Mouse (Mus musculus): ENCODE data around the gene Slc16a14. TPM values are rescaled to one million over a fixed set of nuclear protein-coding genes. Genes with fewer than 3 reads are reported as not detected.

Gene Slc16a14
- polyA plus RNA-seq, 1 experiment: not detected

DNA sequence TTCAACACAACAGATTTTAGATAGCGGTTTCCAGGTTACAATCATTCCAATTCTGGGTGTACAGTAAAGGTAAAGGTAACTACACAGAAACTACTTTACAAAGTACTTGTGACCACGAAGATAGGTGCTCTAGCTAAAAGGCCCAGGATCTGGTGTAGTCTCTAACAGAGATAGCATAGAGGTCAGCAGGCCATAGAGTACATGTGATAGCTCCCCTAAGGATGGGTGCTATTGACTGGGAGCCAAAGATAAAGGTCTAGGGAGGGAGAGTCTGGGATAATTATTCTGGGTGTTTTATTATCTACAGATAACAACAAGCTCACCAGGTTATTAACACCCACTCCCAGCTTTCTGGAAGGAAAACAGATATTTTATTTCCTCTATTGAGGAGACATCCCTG lies 11.5 kb downstream of the Slc16a14 start:
- H3K27ac ChIP-seq (ENCODE audit: insufficient read depth, low read depth, low read length): no peak overlapping the region
- WGBS: 92% methylated on average over 2 of the region's 2 CpGs
- TF ChIP-seq CTCF (IDR thresholded peaks at IDR 0.05; ENCODE audit: insufficient read depth, low read depth, low read length) (no peak), POLR2A (IDR thresholded peaks at IDR 0.05; ENCODE audit: insufficient read depth, low read depth, low read length) (no peak)
- H3K4me3 ChIP-seq (ENCODE audit: insufficient read depth, low read depth, low read length): no peak overlapping the region
- no peaks in the 10 kb centered on the region for H3K4me1 ChIP-seq (ENCODE audit: control insufficient read depth, insufficient read depth, low read length)

DNA sequence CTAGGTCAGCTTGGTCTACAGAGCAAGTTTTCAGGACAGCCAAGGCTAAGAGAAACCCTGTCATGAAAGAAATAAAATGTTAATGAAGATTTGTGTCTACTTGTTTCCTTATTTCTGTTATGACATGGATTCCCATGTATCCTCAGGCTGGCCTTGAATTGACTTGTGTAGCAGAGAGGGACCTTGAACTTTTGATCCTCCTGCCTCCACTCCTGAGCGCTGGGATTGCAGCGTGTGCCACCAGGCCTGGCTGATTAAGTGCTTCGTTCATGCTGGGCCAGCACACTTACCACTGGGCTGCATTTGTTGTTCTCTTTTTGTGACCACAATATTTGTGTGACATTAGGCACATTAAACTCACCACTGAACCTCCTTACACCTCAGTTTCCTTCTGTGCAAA lies 16.1 kb downstream of the Slc16a14 start:
- TF ChIP-seq POLR2A (IDR thresholded peaks at IDR 0.05; ENCODE audit: insufficient read depth, low read depth, low read length) (no peak), CTCF (IDR thresholded peaks at IDR 0.05; ENCODE audit: insufficient read depth, low read depth, low read length) (no peak)
- H3K4me1 ChIP-seq (ENCODE audit: control insufficient read depth, insufficient read depth, low read length): no peaks in the 10 kb centered on the region
- WGBS: 93% methylated on average over 3 of the region's 3 CpGs

DNA sequence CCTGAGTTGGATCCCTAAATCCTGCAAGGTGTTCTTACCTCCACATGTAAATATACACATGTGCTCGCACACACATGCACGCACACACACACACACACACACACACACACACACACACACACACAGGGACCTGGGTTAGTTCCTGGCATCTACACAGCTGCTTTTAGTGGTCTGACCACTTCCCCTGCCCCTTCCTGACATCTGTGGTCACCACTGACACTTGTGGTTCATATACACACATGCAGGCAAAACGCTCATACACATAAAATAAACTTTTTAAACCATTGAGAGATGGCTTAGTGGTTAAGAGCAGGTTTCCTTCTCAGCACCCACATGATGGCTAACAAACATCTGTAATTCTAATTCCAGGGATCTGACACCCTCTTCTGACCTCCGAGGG lies 19.9 kb downstream of the Slc16a14 start:
- WGBS: 84% methylated on average over 4 of the region's 4 CpGs
- Histone ChIP-seq H3K4me1 (ENCODE audit: control insufficient read depth, insufficient read depth, low read length) (peaks cover 3% of the 10 kb centered on the region; the same call in 1 of the 2 replicates), H3K4me3 (ENCODE audit: insufficient read depth, low read depth, low read length) (no peak overlapping the region), H3K27ac (ENCODE audit: insufficient read depth, low read depth, low read length) (no peak overlapping the region)
- TF ChIP-seq CTCF (IDR thresholded peaks at IDR 0.05; ENCODE audit: insufficient read depth, low read depth, low read length) (no peak), POLR2A (IDR thresholded peaks at IDR 0.05; ENCODE audit: insufficient read depth, low read depth, low read length) (no peak)

More for the DNA sequence above, 16.1 kb downstream of the Slc16a14 start:
- Histone ChIP-seq H3K27ac (ENCODE audit: insufficient read depth, low read depth, low read length) (no peak overlapping the region), H3K4me3 (ENCODE audit: insufficient read depth, low read depth, low read length) (no peak overlapping the region)

DNA sequence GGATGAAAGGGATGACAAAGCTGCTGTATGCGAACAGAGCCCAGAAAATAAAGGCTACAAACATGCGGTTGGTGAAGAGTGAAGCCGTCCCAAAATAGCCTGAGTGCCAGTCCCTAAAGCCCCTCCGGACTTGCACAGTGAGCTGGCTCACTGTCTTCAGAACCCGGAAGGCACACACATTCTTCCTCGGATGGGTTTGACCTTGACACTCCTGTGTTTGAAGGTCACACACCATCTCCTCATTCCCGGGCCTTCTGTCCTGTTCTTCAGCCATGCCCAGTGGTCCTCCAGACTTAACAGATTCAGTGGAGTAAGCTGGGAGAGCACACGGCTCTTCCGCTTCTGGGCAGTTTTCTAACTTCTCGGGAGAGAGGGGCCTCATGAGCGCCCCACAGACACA lies 22.4 kb downstream of the Slc16a14 start:
- TF ChIP-seq CTCF (IDR thresholded peaks at IDR 0.05; ENCODE audit: insufficient read depth, low read depth, low read length) (no peak), POLR2A (IDR thresholded peaks at IDR 0.05; ENCODE audit: insufficient read depth, low read depth, low read length) (no peak)
- peaks cover 6% of the 10 kb centered on the region; the same call in 1 of the 2 replicates for H3K4me1 ChIP-seq (ENCODE audit: control insufficient read depth, insufficient read depth, low read length)
- H3K27ac ChIP-seq (ENCODE audit: insufficient read depth, low read depth, low read length): no peak overlapping the region
- WGBS: 93% methylated on average over 11 of the region's 11 CpGs
- H3K4me3 ChIP-seq (ENCODE audit: insufficient read depth, low read depth, low read length): no peak overlapping the region

DNA sequence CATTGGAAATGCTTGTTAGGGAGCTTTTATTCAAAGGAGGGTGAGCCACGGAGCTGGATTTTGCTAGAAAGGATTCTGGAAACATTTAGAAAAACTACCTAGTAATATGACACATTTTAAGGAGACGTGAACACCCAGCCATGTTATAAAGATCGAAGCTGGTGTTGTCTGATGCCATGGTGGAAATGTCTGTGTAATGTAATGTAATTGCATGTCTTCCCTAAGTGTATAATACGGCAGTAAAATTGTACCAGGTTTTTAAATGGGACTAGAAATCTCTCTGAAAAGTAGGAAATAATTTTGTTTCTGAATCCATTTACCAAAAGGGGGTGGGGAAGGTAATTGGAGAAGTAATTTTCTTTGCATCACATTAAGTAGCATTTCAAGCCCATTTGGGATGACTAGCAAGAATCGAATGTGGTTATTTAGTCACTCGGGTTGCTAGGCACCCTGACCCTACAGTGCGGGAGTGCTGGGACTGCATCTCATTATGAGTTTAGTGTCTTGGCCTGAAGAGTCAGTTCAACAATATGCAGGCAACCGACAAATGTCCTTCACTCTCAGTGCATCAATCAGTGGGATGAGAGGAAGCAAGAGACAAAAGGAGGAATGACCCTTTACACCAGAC lies 24.6 kb downstream of the Slc16a14 start:
- no peak overlapping the region for H3K27ac ChIP-seq (ENCODE audit: insufficient read depth, low read depth, low read length)
- TF ChIP-seq POLR2A (IDR thresholded peaks at IDR 0.05; ENCODE audit: insufficient read depth, low read depth, low read length) (no peak), CTCF (IDR thresholded peaks at IDR 0.05; ENCODE audit: insufficient read depth, low read depth, low read length) (no peak)
- no peak overlapping the region for H3K4me3 ChIP-seq (ENCODE audit: insufficient read depth, low read depth, low read length)
- WGBS: 33% methylated on average over 8 of the region's 8 CpGs
- peaks cover 6% of the 10 kb centered on the region; the same call in 1 of the 2 replicates for H3K4me1 ChIP-seq (ENCODE audit: control insufficient read depth, insufficient read depth, low read length)

DNA sequence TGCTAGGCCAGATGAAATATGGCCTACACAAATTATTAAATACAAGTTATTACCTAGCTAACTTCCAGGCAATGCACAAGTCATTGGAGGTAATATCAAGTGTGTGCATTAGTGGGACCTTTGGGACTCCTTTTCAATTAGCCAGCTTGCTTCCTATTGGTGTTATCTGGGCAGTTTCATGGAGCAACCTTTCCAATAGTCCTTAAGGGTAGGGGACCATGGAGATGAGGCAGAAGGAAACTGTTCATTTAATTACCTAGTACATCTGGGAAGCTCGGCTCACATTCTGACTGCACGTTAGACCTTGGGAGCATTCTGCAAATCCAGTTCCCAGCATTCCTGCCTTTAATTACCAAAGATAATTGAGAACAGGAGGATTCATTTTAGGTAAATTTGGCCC lies 30.5 kb downstream of the Slc16a14 start:
- Histone ChIP-seq H3K4me1 (ENCODE audit: control insufficient read depth, insufficient read depth, low read length) (no peaks in the 10 kb centered on the region; the same call in 1 of the 2 replicates), H3K4me3 (ENCODE audit: insufficient read depth, low read depth, low read length) (no peak overlapping the region), H3K27ac (ENCODE audit: insufficient read depth, low read depth, low read length) (no peak overlapping the region)
- WGBS: 67% methylated on average over 2 of the region's 2 CpGs
- no peak for TF ChIP-seq CTCF (IDR thresholded peaks at IDR 0.05; ENCODE audit: insufficient read depth, low read depth, low read length)
- TF ChIP-seq POLR2A (IDR thresholded peaks at IDR 0.05; ENCODE audit: insufficient read depth, low read depth, low read length): no peak

DNA sequence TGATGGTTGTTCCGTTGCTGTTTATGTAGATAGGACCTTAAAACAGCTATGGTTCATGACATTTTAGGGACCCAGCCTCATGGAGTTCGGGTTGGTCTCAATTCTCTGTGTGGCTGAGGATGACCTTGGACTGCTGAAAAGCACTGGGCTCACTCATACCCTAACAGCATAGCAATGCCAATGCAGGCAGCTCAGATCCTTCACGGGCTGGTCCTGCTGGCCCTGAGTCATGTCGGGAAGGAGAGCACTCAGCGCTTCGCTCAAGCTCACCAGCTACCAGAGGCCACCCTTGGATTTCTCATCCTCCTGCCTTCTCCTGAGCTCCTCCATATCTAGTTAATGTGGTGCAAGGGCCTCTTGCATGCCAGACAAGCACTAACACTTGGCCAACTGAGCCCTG lies 35.8 kb downstream of the Slc16a14 start:
- H3K27ac ChIP-seq (ENCODE audit: insufficient read depth, low read depth, low read length): no peak overlapping the region
- no peaks in the 10 kb centered on the region for H3K4me1 ChIP-seq (ENCODE audit: control insufficient read depth, insufficient read depth, low read length)
- TF ChIP-seq CTCF (IDR thresholded peaks at IDR 0.05; ENCODE audit: insufficient read depth, low read depth, low read length) (no peak), POLR2A (IDR thresholded peaks at IDR 0.05; ENCODE audit: insufficient read depth, low read depth, low read length) (no peak)
- no peak overlapping the region for H3K4me3 ChIP-seq (ENCODE audit: insufficient read depth, low read depth, low read length)
- 95% methylated on average over 6 of the region's 6 CpGs for WGBS

DNA sequence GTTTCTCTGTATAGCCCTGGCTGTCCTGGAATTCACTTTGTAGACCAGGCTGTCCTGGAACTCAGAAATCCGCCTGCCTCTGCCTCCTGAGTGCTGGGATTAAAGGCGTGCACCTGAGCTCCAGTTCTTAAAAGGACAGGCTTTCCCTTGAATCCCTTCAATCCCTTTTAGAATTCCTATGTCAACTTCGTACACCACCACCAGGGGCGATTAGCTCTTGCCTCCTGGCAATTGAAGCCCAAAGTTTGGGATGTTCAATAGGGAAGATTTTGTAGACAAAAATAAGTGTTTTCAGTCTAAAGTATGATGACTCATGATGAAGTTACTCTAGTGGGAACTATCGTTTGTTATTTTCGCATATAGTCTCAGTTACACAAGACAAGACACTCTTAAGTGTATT lies 37.6 kb downstream of the Slc16a14 start:
- Histone ChIP-seq H3K4me3 (ENCODE audit: insufficient read depth, low read depth, low read length) (no peak overlapping the region), H3K4me1 (ENCODE audit: control insufficient read depth, insufficient read depth, low read length) (no peaks in the 10 kb centered on the region), H3K27ac (ENCODE audit: insufficient read depth, low read depth, low read length) (no peak overlapping the region)
- 70% methylated on average over 6 of the region's 6 CpGs for WGBS
- no peak for TF ChIP-seq POLR2A (IDR thresholded peaks at IDR 0.05; ENCODE audit: insufficient read depth, low read depth, low read length)
- no peak for TF ChIP-seq CTCF (IDR thresholded peaks at IDR 0.05; ENCODE audit: insufficient read depth, low read depth, low read length)

DNA sequence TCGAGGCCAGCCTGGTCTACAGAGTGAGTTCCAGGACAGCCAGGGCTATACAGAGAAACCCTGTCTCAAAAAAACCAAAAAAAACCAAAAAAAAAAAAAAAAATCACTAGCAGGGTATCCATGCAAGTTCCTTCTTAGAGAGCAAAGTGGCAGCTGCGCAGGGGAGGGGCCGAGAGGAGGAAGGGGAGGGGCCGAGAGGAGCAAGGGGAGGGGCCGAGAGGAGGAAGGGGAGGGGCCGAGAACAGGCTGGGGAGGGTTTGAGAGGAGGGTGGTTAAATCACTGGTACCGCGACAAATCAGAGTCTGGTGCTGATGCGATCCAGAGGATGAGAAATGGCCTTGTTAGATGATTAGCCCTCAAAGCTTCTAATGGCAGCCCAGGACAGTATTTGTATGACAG lies 43.2 kb downstream of the Slc16a14 start:
- H3K4me1 ChIP-seq (ENCODE audit: control insufficient read depth, insufficient read depth, low read length): peaks cover 3% of the 10 kb centered on the region; the same call in 1 of the 2 replicates
- TF ChIP-seq CTCF (IDR thresholded peaks at IDR 0.05; ENCODE audit: insufficient read depth, low read depth, low read length): no peak
- no peak overlapping the region for H3K27ac ChIP-seq (ENCODE audit: insufficient read depth, low read depth, low read length)
- 94% methylated on average over 9 of the region's 9 CpGs for WGBS
- no peak overlapping the region for H3K4me3 ChIP-seq (ENCODE audit: insufficient read depth, low read depth, low read length)

Measured in olfactory bulb, adult 2 months (tissue).